Mouse (Mus musculus) embryonic fibroblast, embryonic 13.5 days (primary cell): Measurements from ENCODE around the gene Abcb1a. TPM values are rescaled to one million over a fixed set of nuclear protein-coding genes. Genes with fewer than 3 reads are reported as not detected.

Source experiments
- H3K27ac ChIP-seq: 2 replicates; pipeline ENCODE4 v1.5.1; 2012; ENCODE audit warnings: low read length, control low read depth, inconsistent platforms; ENCODE audit not compliant: insufficient read depth
- H3K4me1 ChIP-seq: 2 replicates; pipeline ENCODE4 v1.6.1; 2011; ENCODE audit warnings: low read length; ENCODE audit not compliant: control insufficient read depth, insufficient read depth
- H3K4me3 ChIP-seq: 2 replicates; pipeline ENCODE4 v1.5.1; 2011; ENCODE audit warnings: mild to moderate bottlenecking, control low read depth, low read length; ENCODE audit not compliant: insufficient read depth
- CTCF ChIP-seq: IDR thresholded peaks from 2 replicates; pipeline ENCODE4 v1.5.1; 2011; ENCODE audit warnings: mild to moderate bottlenecking, control low read depth, low read length, moderate library complexity, borderline replicate concordance; ENCODE audit not compliant: insufficient read depth
- POLR2A ChIP-seq: IDR thresholded peaks from 2 replicates; pipeline ENCODE4 v1.6.1; 2011; ENCODE audit warnings: low read depth, mild to moderate bottlenecking, control low read depth, low read length, moderate library complexity
- polyA plus RNA-seq: library from polyadenylated mRNA; stranded (reverse); fragments of >200 nt; gene quantifications from 2 replicates; pipeline ENCODE4 v1.2.4, GENCODE M21; 2011; ENCODE audit warnings: low read depth; ENCODE audit not compliant: missing spikeins, insufficient read length

Gene Abcb1a
- polyA plus RNA-seq, 1 experiment, result 1.8 TPM

DNA sequence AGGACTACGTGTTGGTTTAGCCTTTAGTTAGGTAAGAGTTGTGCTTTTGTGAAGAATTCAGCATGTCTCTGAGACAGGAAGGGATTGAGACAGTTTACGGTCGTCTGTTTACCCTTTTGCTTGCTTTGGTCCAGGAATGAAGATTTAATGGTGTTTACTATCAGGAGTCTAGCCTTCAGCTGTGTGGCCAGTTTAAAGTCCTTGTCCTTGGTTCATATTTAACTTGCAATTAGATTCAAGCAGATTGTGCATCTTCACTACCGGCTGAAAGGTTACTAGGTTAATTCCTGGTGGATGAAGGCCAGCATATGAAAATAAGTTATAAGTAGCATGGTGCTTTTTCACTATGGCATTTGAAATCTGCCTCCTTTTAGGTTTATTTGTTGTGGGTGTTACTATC, 132.4 kb downstream of the Abcb1a start:
- H3K27ac ChIP-seq, result no peak overlapping the region
- no peak overlapping the region for H3K4me3 ChIP-seq
- H3K4me1 ChIP-seq, result no peaks in the 10 kb centered on the region
- TF ChIP-seq CTCF, result no peak
- no peak for TF ChIP-seq POLR2A

Other genes with a start within 250 kb of the Abcb1a start
- gene Dbf4, start 237.4 kb upstream of the Abcb1a start, polyA plus RNA-seq, result 43.9 and 57.5 TPM in 2 replicates
- 17.3 and 24.6 TPM in 2 replicates for gene Slc25a40, start 237.2 kb upstream of the Abcb1a start, polyA plus RNA-seq
- gene Rundc3b, start 37.1 kb upstream of the Abcb1a start, polyA plus RNA-seq, result 0.16 TPM in 1 of 2 replicates, not detected in the other
- gene Abcb1b, start 138.1 kb downstream of the Abcb1a start, polyA plus RNA-seq, result 13.3 and 19.6 TPM in 2 replicates
- gene Abcb4, start 233.6 kb downstream of the Abcb1a start, polyA plus RNA-seq, result 0.26 TPM in 1 of 2 replicates, not detected in the other